Mouse (Mus musculus): ENCODE measurements around the gene Prss41. TPM values are rescaled to one million over a fixed set of nuclear protein-coding genes. Genes with fewer than 3 reads are reported as not detected.
"Not testable (repeated sequence)": the region's sequence is repeated elsewhere in the genome, so short reads cannot be mapped to it uniquely, and the experiment has no call there.

Gene Prss41
- 1 to 10 TPM; 1.6 to 2.1 TPM for total RNA-seq (2021)
- long read RNA-seq, experiment 1, partial matches to known transcripts = 0 of 2 reads
- long read RNA-seq, experiment 1, other reads (novel, unspliced or antisense) = 2 of 2 reads
- long read RNA-seq, experiment 2 = 0 reads

GRCm38 (mm10) chr17:23843812-23844273, at the start of gene Prss41, which contains the start of gene Prss32:
TSS of gene Prss41 (minus strand) at chr17:23844172.
TSS of gene Prss32 (plus strand) at chr17:23843855.
- DNase-seq (ENCODE audit: low spot score in 2 of 2) = peak in 1 of 2 experiments; percentile 34

- DNase-seq (ENCODE audit: low spot score in 2 of 2) = not testable (repeated sequence)
These were observed 36.6 kb upstream of the Prss41 start, which contains the start of the genes Dcpp1 and Dcpp2 for GRCm38 (mm10) chr17:23880576-23880975. TSS of gene Dcpp1 (plus strand) at chr17:23880876. TSS of gene Dcpp2 (plus strand) at chr17:23880880.

GRCm38 (mm10) chr17:23877166-23877565, 33.2 kb upstream of the Prss41 start:
- no peak for DNase-seq (ENCODE audit: low spot score in 2 of 2)

- peak in 1 of 2 experiments; percentile 22 for DNase-seq (ENCODE audit: low spot score in 2 of 2)
These were observed 32.8 kb upstream of the Prss41 start for GRCm38 (mm10) chr17:23876741-23877140.

- DNase-seq (ENCODE audit: low spot score in 2 of 2) = peak; percentile 33 to 36
These were observed 30.2 kb upstream of the Prss41 start for GRCm38 (mm10) chr17:23873884-23874856.

GRCm38 (mm10) chr17:23868513-23868912, 24.5 kb upstream of the Prss41 start:
- DNase-seq (ENCODE audit: low spot score in 2 of 2) = no peak

GRCm38 (mm10) chr17:23867756-23868155, 23.8 kb upstream of the Prss41 start, which contains the start of gene Prss21:
TSS of gene Prss21 (plus strand) at chr17:23868056.
- DNase-seq (ENCODE audit: low spot score in 2 of 2) = no peak

- DNase-seq (ENCODE audit: low spot score in 2 of 2) = no peak
These were observed 19.0 kb upstream of the Prss41 start for GRCm38 (mm10) chr17:23862926-23863325.

GRCm38 (mm10) chr17:23857913-23858312, 13.9 kb upstream of the Prss41 start:
- DNase-seq (ENCODE audit: low spot score in 2 of 2) = no peak

GRCm38 (mm10) chr17:23857193-23857592, 13.2 kb upstream of the Prss41 start:
- no peak for DNase-seq (ENCODE audit: low spot score in 2 of 2)

GRCm38 (mm10) chr17:23854229-23854765, 10.3 kb upstream of the Prss41 start:
- DNase-seq (ENCODE audit: low spot score in 2 of 2) = no peak

GRCm38 (mm10) chr17:23853292-23853691, 9.3 kb upstream of the Prss41 start:
- DNase-seq (ENCODE audit: low spot score in 2 of 2) = peak in 1 of 2 experiments; percentile 22

GRCm38 (mm10) chr17:23850853-23851749, 7.1 kb upstream of the Prss41 start:
- peak; percentile 24 to 61 for DNase-seq (ENCODE audit: low spot score in 2 of 2)

GRCm38 (mm10) chr17:23850028-23850427, 6.1 kb upstream of the Prss41 start:
- DNase-seq (ENCODE audit: low spot score in 2 of 2) = no peak

GRCm38 (mm10) chr17:23843141-23843811, 696 bp downstream of the Prss41 start:
- DNase-seq (ENCODE audit: low spot score in 2 of 2) = no peak

GRCm38 (mm10) chr17:23841145-23841544, 2.8 kb downstream of the Prss41 start:
- DNase-seq (ENCODE audit: low spot score in 2 of 2) = peak in 1 of 2 experiments; percentile 66

- DNase-seq (ENCODE audit: low spot score in 2 of 2) = no peak
These were observed 7.9 kb downstream of the Prss41 start, which contains the start of gene Prss33 for GRCm38 (mm10) chr17:23836006-23836575. TSS of gene Prss33 (minus strand) at chr17:23836056.

GRCm38 (mm10) chr17:23831201-23831600, 12.8 kb downstream of the Prss41 start:
- no peak for DNase-seq (ENCODE audit: low spot score in 2 of 2)

GRCm38 (mm10) chr17:23829064-23829619, 14.8 kb downstream of the Prss41 start, which contains the start of gene Elob:
TSS of gene Elob (minus strand) at chr17:23829136.
- DNase-seq (ENCODE audit: low spot score in 2 of 2) = peak; percentile 81 to 86
